Mouse (Mus musculus): ENCODE results near the gene Zfp691. TPM values are rescaled to one million over a fixed set of nuclear protein-coding genes. Genes with fewer than 3 reads are reported as not detected.

The Zfp691 gene
- total RNA-seq (2021): 10 to 100 TPM; 13.2 to 17.7 TPM

- DNase-seq: peak; percentile 95
These were observed at the start of gene Zfp691 for GRCm38 (mm10) chr4:119173851-119174453. Zfp691 (minus strand) TSS chr4:119174195.

DNA sequence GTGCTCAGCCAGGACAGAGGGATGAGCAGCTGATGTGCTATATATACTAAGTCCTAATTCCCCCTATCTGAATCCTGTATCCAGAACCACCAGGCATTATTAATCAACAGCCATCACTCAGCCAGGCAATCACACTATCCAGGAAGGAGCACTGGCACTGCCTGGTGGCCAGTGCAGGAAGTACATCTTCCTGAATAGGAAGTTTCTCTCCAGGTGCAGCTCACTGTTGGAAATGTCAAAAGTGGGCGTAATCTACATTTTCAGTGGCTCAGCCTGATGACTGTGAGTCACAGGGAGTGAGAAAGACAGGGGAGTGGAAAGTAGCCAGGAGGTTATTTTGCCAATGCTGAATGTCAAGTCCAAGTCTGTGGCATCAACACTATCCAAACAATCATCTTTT is 49.7 kb upstream of the Zfp691 start:
- DNase-seq: peak; percentile 33

- DNase-seq: no peak
These were observed 44.2 kb upstream of the Zfp691 start, which contains the start of gene Tmem269 for GRCm38 (mm10) chr4:119218169-119218568. Tmem269 (minus strand) TSS chr4:119218217.

GRCm38 (mm10) chr4:119216667-119217066 is 42.7 kb upstream of the Zfp691 start:
- no peak for DNase-seq

DNA sequence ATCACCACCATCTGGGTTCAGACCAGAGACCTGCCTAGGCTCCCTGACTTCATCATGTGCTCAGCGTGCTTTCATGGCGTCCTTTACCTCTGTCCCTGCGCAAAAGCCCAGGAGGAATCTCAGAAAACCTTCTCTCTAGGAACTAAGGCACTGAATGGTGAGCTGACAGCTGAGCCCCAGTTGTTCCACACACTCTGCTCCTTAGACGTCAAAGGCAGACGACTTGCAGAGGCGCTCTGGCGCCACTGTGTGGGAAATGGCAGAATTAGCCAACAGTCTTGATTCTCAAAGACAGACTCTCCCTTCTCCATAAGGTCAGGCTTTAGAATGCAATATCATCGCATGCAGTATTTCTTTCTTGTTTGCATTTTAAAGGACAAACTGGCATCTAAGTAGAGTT is 30.7 kb upstream of the Zfp691 start:
- peak; percentile 74 for DNase-seq

- no peak for DNase-seq
These were observed 24.1 kb upstream of the Zfp691 start for GRCm38 (mm10) chr4:119198105-119198504.

DNA sequence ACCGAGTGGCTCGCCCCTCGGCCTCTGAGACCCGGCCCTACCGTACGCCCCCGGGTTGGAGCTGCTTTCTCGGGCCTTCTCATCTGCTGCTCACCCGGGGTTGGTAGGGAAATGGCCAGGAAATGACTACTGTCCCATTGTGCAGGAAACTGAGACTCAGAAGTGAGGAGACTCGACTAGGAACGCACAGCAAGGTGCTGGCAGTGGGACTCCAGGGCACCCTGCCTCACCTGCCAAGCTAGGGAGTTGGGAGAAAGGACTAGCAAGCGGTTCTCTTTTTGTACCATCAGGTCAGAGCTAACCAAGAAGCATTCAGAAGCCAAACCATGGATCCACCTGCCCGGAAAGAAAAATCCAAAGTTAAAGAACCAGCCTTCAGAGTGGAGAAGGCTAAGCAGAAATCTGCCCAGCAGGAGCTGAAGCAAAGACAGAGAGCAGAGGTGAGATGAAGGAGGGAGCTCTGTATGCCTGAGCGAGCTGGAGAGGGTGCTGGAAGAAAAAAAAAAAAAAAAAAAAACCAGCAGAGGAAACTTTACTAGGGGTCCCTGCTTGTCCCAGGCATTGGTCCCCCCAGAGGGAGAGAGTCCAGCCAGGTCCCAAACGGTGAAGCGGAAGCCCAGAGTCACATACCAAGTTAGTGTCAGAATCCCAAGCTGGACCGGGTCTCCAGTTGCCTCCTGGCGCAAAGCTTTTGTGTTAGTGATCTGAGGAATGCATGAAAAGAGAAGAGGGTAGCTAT is 21.8 kb upstream of the Zfp691 start:
- DNase-seq: no peak

GRCm38 (mm10) chr4:119194909-119195581 is 21.1 kb upstream of the Zfp691 start, which contains the start of gene Svbp:
Svbp (plus strand) TSS chr4:119195306.
- DNase-seq: peak; percentile 93

DNA sequence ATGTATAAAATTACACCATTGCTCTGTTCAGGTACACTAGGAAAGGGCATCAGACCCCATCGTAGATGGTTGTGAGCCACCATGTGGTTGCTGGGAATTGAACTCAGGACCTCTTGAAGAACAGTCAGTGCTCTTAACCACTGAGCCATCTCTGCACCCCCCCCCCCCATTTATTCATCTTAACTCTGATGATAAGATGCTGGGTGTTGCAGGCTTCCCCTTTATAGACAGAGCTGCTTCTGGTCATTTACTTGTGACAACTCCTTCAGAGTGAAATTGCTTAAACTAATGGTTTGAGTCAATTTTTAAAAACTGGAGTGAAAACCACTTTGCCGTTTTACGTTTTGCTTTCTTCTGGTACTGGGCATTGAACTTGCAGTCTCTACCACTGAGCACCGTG is 18.8 kb upstream of the Zfp691 start:
- no peak for DNase-seq

- DNase-seq: no peak
These were observed 17.3 kb upstream of the Zfp691 start for GRCm38 (mm10) chr4:119191273-119191672.

GRCm38 (mm10) chr4:119190618-119191017 is 16.6 kb upstream of the Zfp691 start:
- DNase-seq: no peak

GRCm38 (mm10) chr4:119189864-119190263 is 15.9 kb upstream of the Zfp691 start, which contains the start of gene Ermap:
Ermap (minus strand) TSS chr4:119190011.
- DNase-seq: no peak

GRCm38 (mm10) chr4:119189392-119189791 is 15.4 kb upstream of the Zfp691 start:
- DNase-seq: no peak

DNA sequence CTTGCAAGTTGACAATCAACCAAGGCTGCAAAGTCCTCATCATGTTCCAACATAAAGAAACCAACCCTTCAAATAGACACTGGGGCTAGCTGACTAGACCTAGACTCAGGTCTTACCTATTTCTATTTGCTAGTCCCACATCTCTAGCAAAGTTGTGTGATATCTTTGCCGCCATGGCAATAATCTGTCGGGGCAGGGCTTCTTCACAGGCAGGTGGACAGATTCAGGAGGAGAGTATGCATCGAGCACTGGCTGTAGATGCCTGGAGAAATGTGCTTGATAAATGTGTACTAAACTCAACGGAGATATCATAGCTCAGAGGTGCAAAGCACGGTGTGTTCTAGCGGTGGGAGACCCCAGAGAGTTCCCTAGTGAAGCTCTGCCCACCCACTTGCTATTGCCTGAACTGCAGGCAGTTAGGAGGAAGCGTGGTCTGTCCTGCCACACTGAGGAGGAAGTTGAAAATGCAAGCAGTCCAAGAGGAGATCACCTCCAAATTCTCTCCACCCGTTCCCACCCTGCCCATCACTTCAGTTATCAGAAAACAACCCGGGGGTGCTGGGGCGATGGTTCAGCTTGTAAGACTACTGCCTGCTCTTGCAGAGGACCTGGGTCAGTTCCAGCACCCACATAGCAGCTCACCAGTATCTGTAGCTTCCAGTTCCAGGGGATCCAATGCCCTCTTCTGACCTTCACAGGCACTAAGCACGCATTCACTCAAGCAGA is 14.2 kb upstream of the Zfp691 start:
- peak; percentile 24 for DNase-seq

GRCm38 (mm10) chr4:119185771-119186170 is 11.8 kb upstream of the Zfp691 start:
- no peak for DNase-seq

DNA sequence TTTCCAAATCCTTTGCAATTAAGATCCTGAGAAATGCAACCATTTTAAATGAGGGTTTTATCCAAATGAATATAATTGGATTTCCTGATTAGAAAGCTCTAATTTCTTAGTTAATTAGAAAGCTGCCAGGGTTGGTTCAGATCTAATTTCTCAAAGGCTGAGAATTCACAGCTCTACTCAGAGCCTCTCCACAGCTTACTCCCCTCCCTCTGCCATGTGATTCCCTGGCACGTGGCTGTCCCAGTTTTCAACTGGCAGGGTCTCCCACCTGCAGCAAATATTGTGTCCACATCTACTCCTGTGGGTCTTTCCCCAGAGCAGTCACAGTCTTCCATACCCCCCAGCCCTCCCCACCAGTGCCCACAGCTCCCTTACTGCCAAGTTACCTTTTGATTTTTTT is 9.5 kb upstream of the Zfp691 start:
- no peak for DNase-seq

- no peak for DNase-seq
These were observed 7.5 kb upstream of the Zfp691 start for GRCm38 (mm10) chr4:119181456-119181855.

GRCm38 (mm10) chr4:119180133-119180707 is 6.2 kb upstream of the Zfp691 start:
- DNase-seq: no peak

DNA sequence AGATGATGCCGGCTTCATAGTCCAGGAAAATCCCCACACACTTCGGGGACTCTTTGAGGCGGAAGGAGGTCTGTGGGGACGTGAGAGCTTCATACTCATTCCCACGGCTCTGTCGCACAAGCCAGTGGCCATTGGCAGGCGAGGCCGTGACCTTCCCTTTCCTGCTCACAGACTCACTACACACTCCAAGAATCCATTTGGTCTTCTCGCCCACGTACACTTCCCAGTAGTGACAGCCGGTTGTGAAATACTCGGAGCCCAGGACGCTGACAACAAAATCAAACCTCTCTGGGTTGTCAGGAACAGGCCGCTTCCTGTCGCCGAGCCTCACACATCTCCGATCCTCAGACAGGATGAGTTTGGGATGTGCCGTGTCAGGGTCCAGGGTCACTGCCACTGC is 4.3 kb upstream of the Zfp691 start:
- DNase-seq: peak; percentile 32

DNA sequence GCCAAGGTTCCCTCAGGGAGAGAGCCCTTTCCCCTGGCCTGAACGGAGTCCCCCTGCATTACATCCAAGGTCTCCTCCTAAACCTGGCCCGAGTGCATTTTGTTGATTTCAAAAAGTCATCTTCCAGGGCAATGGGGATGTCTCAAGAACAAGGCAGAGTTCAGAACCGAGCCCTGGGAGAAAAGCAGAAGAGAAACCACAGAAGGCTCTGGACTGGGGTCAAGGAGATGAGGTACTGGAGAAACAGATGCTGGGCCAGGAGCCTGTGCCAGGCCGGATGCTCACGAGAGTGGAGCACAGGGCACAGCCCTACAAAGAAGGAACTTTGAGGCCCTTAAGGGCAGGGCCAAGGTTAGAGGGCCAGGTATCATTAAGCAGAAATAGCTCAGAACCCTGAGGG is 3.7 kb upstream of the Zfp691 start:
- no peak for DNase-seq

DNA sequence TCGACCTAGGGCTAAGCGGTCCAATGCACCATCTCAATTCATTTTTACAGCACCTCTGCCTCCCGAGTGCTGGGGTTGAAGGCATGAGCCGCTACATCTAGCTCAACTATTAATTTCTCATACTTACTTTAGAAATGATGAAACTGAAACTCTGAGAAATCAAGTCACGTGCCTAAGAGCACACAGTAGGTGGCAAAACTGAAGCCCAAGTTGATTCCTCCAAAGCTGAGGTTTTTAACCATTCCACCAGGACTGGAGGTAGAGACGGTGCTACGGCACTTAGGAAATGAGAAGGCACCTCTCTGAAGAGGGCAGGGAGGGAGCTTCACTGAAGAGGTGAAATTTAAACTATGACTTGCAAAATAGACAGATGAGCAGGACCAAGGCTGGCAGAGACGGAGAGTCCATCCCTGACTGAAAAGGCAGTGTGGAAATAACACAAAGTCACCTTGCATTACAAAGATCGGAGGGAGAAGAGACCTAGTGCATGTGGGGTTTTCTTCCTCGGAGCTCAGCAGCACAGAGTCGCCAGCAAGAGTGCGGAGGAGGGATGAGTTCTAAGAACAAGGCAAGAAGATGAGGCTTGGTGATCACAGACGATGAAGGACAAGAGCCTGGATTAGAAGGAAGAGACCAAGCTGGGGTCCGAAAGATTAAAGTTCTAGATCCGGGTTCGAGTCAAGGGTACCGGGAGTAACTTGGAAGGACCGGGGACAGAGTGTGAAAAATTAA is 910 bp downstream of the Zfp691 start:
- DNase-seq: no peak

DNA sequence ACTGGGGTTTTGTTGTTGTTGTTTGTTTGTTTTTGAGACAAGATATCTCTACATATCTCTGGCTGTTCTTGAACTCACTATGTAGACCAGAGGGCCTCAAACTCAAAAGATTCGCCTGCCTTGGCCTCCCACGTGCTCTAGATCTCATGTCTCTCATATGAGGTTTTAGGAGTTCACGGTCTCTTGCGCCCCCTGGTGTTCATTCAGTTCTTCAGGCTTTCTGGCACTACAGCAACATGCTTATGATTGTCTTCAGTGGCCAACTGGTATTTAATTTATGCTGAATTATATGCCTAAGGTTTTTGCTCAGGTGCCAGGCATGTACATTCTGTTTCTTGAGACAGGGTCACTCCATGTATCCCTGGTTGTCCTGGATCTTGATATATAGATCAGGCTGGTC is 6.3 kb downstream of the Zfp691 start:
- peak; percentile 92 for DNase-seq

All from heart, postnatal 4 days (tissue).